Mouse (Mus musculus) erythroid progenitor cell, adult 5-6 weeks (primary cell): Measurements from ENCODE around the gene Kcnj11. TPM values are rescaled to one million over a fixed set of nuclear protein-coding genes. Genes with fewer than 3 reads are reported as not detected.

ENCODE experiments used
- ATAC-seq: replicated peaks from 2 replicates; pipeline ENCODE4 v1.8.0; 2016; ENCODE audit warnings: moderate number of reproducible peaks, mild to moderate bottlenecking, moderate TSS enrichment, inconsistent platforms; ENCODE audit not compliant: poor library complexity, low FRiP score, severe bottlenecking
- total RNA-seq, 2 experiments: library from RNA; stranded (forward) in 1 of 2; stranded (reverse) in 1 of 2; fragments of 150-400 nt in 1 of 2; fragments of 186-747, 209-891 nt in 1 of 2; gene quantifications; 2 replicates each; pipeline versions ENCODE4 v1.2.3 to v1.2.4; 2015 to 2017; ENCODE audit warnings: low replicate concordance in 2 of 2

The Kcnj11 gene
- total RNA-seq (2015; ENCODE audit: low replicate concordance) (not detected in 2 replicates), total RNA-seq (2017; ENCODE audit: low replicate concordance) (not detected in 2 replicates)

GRCm38 (mm10) chr7:46100563-46100962 is at the start of gene Kcnj11:
TSS of gene Kcnj11 (minus strand) at chr7:46100764.
- ATAC-seq: 0 out of 2 replicates have a peak, but pooled peaks have one; percentile 44

- no peak for ATAC-seq
These were observed 46.9 kb upstream of the Kcnj11 start for GRCm38 (mm10) chr7:46147417-46147816.

- ATAC-seq: no peak
These were observed 46.2 kb upstream of the Kcnj11 start for GRCm38 (mm10) chr7:46146675-46147308.

GRCm38 (mm10) chr7:46144061-46144460 is 43.5 kb upstream of the Kcnj11 start:
- ATAC-seq: no peak

GRCm38 (mm10) chr7:46138329-46138930 is 37.9 kb upstream of the Kcnj11 start:
- no peak for ATAC-seq

GRCm38 (mm10) chr7:46133858-46134257 is 33.3 kb upstream of the Kcnj11 start:
- ATAC-seq: no peak

- no peak for ATAC-seq
These were observed 31.7 kb upstream of the Kcnj11 start for GRCm38 (mm10) chr7:46132229-46132628.

GRCm38 (mm10) chr7:46131806-46132205 is 31.2 kb upstream of the Kcnj11 start:
- no peak for ATAC-seq

GRCm38 (mm10) chr7:46131266-46131665 is 30.7 kb upstream of the Kcnj11 start:
- ATAC-seq: no peak

GRCm38 (mm10) chr7:46130723-46131122 is 30.2 kb upstream of the Kcnj11 start:
- ATAC-seq: no peak

- no peak for ATAC-seq
These were observed 29.1 kb upstream of the Kcnj11 start for GRCm38 (mm10) chr7:46129463-46130179.

- 0 out of 2 replicates have a peak, but pooled peaks have one; percentile 47 for ATAC-seq
These were observed 27.6 kb upstream of the Kcnj11 start for GRCm38 (mm10) chr7:46128196-46128595.

- no peak for ATAC-seq
These were observed 24.8 kb upstream of the Kcnj11 start for GRCm38 (mm10) chr7:46125340-46125739.

- no peak for ATAC-seq
These were observed 23.9 kb upstream of the Kcnj11 start for GRCm38 (mm10) chr7:46124460-46124859.

- no peak for ATAC-seq
These were observed 22.4 kb upstream of the Kcnj11 start for GRCm38 (mm10) chr7:46122964-46123363.

GRCm38 (mm10) chr7:46117035-46117434 is 16.5 kb upstream of the Kcnj11 start:
- no peak for ATAC-seq

GRCm38 (mm10) chr7:46116118-46116581 is 15.6 kb upstream of the Kcnj11 start:
- no peak for ATAC-seq

GRCm38 (mm10) chr7:46113435-46113834 is 12.9 kb upstream of the Kcnj11 start:
- no peak for ATAC-seq

GRCm38 (mm10) chr7:46111938-46112337 is 11.4 kb upstream of the Kcnj11 start:
- no peak for ATAC-seq

- no peak for ATAC-seq
These were observed 10.8 kb upstream of the Kcnj11 start for GRCm38 (mm10) chr7:46111212-46111817.
